Comparison of ENCODE assay signal across 11 mouse cellular contexts in the genomic region with DNA sequence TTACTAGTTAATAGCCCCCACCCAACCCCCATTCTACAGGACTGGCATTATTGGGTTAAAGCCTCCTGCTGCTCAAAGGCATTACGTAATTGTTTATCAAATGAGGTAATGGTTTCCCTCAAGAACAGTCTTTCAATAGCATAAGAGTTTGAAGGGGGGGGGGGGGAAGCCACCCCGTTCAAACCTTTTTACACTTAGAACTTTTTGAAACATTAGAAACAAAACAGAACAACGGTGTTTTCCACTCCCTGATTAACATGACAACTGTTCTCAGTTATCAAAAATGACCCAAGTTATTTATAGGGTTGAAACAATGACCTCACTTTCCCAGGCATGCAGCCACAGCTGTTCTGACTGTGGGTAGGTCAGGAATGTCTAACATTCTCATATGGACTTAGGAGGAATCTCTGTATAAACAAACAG. TPM values are rescaled to one million over a fixed set of nuclear protein-coding genes. Genes with fewer than 3 reads are reported as not detected.
DNase-seq lines count a peak whose midpoint lies in the region; ATAC-seq and TF ChIP-seq lines count a peak whose summit lies in the region.
"Had no signal": no experiment of that assay in that cellular context is flagged by ENCODE, and none has a peak within 500 bp of the region (broad histone marks: within the 10 kb centered on the region; RNA-seq: fewer than 3 reads in every experiment).

No protein-coding gene starts in this region.

- no peaks in the 10 kb centered on the region for H3K9me3 ChIP-seq in embryonic facial prominence, embryonic 11.5 days (replicated peaks; ENCODE audit: control insufficient read depth, low read length)
- H3K9me3 ChIP-seq in embryonic facial prominence, embryonic 10.5 days = no peaks in the 10 kb centered on the region
- no peaks in the 10 kb centered on the region for H3K9me3 ChIP-seq in lung, embryonic 14.5 days (ENCODE audit: low read depth, low read length)
- H3K9me3 ChIP-seq in forebrain, embryonic 12.5 days = no peaks in the 10 kb centered on the region
- H3K9me3 ChIP-seq: embryonic facial prominence, embryonic 12.5 days had no signal

- no peak overlapping the region for H3K27ac ChIP-seq in embryonic facial prominence, embryonic 11.5 days (replicated peaks; ENCODE audit: low read depth, low read length)
- H3K27ac ChIP-seq in embryonic facial prominence, embryonic 10.5 days (replicated peaks) = no peak overlapping the region
- peak overlapping the region; percentile 97; the same call in 1 of the 2 replicates for H3K27ac ChIP-seq in lung, embryonic 14.5 days (ENCODE audit: low read depth)
- no peak overlapping the region; the same call in 1 of the 2 replicates for H3K27ac ChIP-seq in forebrain, embryonic 12.5 days

- TF ChIP-seq CTCF in C2C12 (IDR thresholded peaks at IDR 0.05; ENCODE audit: control insufficient read depth, insufficient read depth, insufficient read length) = no peak
- TF ChIP-seq CTCF in lung, embryonic 14.5 days (IDR thresholded peaks at IDR 0.05; ENCODE audit: low read depth) = no peak

- H3K4me3 ChIP-seq in embryonic facial prominence, embryonic 11.5 days (ENCODE audit: low read depth, low read length) = no peak overlapping the region
- no peak overlapping the region for H3K4me3 ChIP-seq in embryonic facial prominence, embryonic 10.5 days
- H3K4me3 ChIP-seq in C2C12 (ENCODE audit: insufficient read depth, poor library complexity, severe bottlenecking) = no peak overlapping the region
- no peak overlapping the region for H3K4me3 ChIP-seq in lung, embryonic 14.5 days (ENCODE audit: low read depth, low read length)
- H3K4me3 ChIP-seq in forebrain, embryonic 12.5 days (replicated peaks) = no peak overlapping the region
- H3K4me3 ChIP-seq: embryonic facial prominence, embryonic 12.5 days had no signal

- H3K4me1 ChIP-seq in embryonic facial prominence, embryonic 11.5 days (ENCODE audit: control insufficient read depth, insufficient read depth, low read length) = no peaks in the 10 kb centered on the region; the same call in 1 of the 2 replicates
- peaks cover 61% of the 10 kb centered on the region for H3K4me1 ChIP-seq in embryonic facial prominence, embryonic 10.5 days
- H3K4me1 ChIP-seq in lung, embryonic 14.5 days (ENCODE audit: insufficient read depth) = peaks cover 12% of the 10 kb centered on the region
- peaks cover 27% of the 10 kb centered on the region for H3K4me1 ChIP-seq in forebrain, embryonic 12.5 days

- H3K79me2 ChIP-seq in C2C12 (ENCODE audit: control insufficient read depth, insufficient read depth) = peaks cover 94% of the 10 kb centered on the region

- no peak overlapping the region for H3K9ac ChIP-seq in embryonic facial prominence, embryonic 11.5 days (replicated peaks; ENCODE audit: low read length)
- H3K9ac ChIP-seq in lung, embryonic 14.5 days = no peak overlapping the region
- H3K9ac ChIP-seq in forebrain, embryonic 12.5 days = no peak overlapping the region
- H3K9ac ChIP-seq: embryonic facial prominence, embryonic 12.5 days had no signal

- no peak overlapping the region for H3ac ChIP-seq in C2C12 (ENCODE audit: control insufficient read depth, insufficient read length, low read depth)

- H3K36me3 ChIP-seq in embryonic facial prominence, embryonic 11.5 days (replicated peaks; ENCODE audit: control insufficient read depth, insufficient read depth, low read depth, low read length) = peaks cover 11% of the 10 kb centered on the region
- peaks cover 59% of the 10 kb centered on the region for H3K36me3 ChIP-seq in embryonic facial prominence, embryonic 10.5 days (replicated peaks)
- H3K36me3 ChIP-seq in C2C12 (ENCODE audit: control insufficient read depth, insufficient read depth) = peaks cover 84% of the 10 kb centered on the region
- H3K36me3 ChIP-seq in lung, embryonic 14.5 days (ENCODE audit: insufficient read depth) = peaks cover 55% of the 10 kb centered on the region
- H3K36me3 ChIP-seq in forebrain, embryonic 12.5 days (replicated peaks) = peaks cover 33% of the 10 kb centered on the region

- H3K4me2 ChIP-seq in embryonic facial prominence, embryonic 11.5 days (ENCODE audit: low read depth, low read length) = no peak overlapping the region
- H3K4me2 ChIP-seq in lung, embryonic 14.5 days = no peak overlapping the region
- no peak overlapping the region for H3K4me2 ChIP-seq in forebrain, embryonic 12.5 days
- H3K4me2 ChIP-seq: embryonic facial prominence, embryonic 12.5 days had no signal

- peak; percentile 49 for DNase-seq in embryonic facial prominence, embryonic 11.5 days (ENCODE audit: low spot score)
- DNase-seq in embryonic facial prominence, embryonic 10.5 days (ENCODE audit: low spot score) = no peak
- DNase-seq in heart, adult 8-10 months (ENCODE audit: low spot score) = peak; percentile 78
- peak; percentile 61 for DNase-seq in lung, embryonic 14.5 days
- DNase-seq: kidney, adult 8-10 months had no signal

- H3K79me3 ChIP-seq in C2C12 (ENCODE audit: low read depth) = peaks cover 66% of the 10 kb centered on the region

- no peak for ATAC-seq in embryonic facial prominence, embryonic 11.5 days (replicated peaks; ENCODE audit: insufficient number of reproducible peaks, low FRiP score, low TSS enrichment, low read depth)
- no peak for ATAC-seq in lung, embryonic 14.5 days (ENCODE audit: insufficient read depth)
- ATAC-seq in frontal cortex, adult (ENCODE audit: low TSS enrichment) = no peak
- no peak for ATAC-seq in megakaryocyte-erythroid progenitor cell, adult 5-6 weeks (replicated peaks; ENCODE audit: low FRiP score, low TSS enrichment, poor library complexity, severe bottlenecking)
- ATAC-seq in forebrain, embryonic 12.5 days (ENCODE audit: low FRiP score) = no peak
- ATAC-seq: midbrain, embryonic 16.5 days had no signal

- H3K27me3 ChIP-seq in embryonic facial prominence, embryonic 11.5 days (ENCODE audit: control insufficient read depth, insufficient read depth, low read length) = no peaks in the 10 kb centered on the region
- no peaks in the 10 kb centered on the region for H3K27me3 ChIP-seq in embryonic facial prominence, embryonic 10.5 days (replicated peaks; ENCODE audit: low read depth, poor library complexity, severe bottlenecking)
- H3K27me3 ChIP-seq in C2C12 (ENCODE audit: control insufficient read depth, insufficient read depth, insufficient read length) = no peaks in the 10 kb centered on the region
- H3K27me3 ChIP-seq in lung, embryonic 14.5 days (ENCODE audit: insufficient read depth, low read length) = no peaks in the 10 kb centered on the region
- H3K27me3 ChIP-seq in forebrain, embryonic 12.5 days = no peaks in the 10 kb centered on the region
- H3K27me3 ChIP-seq: embryonic facial prominence, embryonic 12.5 days had no signal

- 37% methylated on average over 3 of the region's 3 CpGs for WGBS in embryonic facial prominence, embryonic 11.5 days
- WGBS in embryonic facial prominence, embryonic 10.5 days = 58% methylated on average over 3 of the region's 3 CpGs
- 16% methylated on average over 3 of the region's 3 CpGs for WGBS in lung, embryonic 14.5 days
- WGBS in forebrain, embryonic 12.5 days = 29% methylated on average over 3 of the region's 3 CpGs

TF ChIP-seq in C2C12, 6 proteins besides CTCF, POLR2A, EP300 and RAD21:
- TF ChIP-seq USF1 (IDR thresholded peaks at IDR 0.05; ENCODE audit: low read depth) (no peak), CEBPB (IDR thresholded peaks at IDR 0.05; ENCODE audit: low read depth) (peak; percentile 47), MYOD1 (IDR thresholded peaks at IDR 0.05; ENCODE audit: control insufficient read depth, insufficient read length, low read depth) (peak; percentile 93)

RNA-seq across cellular contexts. Expression of gene Myom1, which starts 9.0 kb away (rescaled TPM):
- polyA plus RNA-seq in embryonic facial prominence, embryonic 11.5 days (2014; fragmentation: Nextera tagmentation; extraction: Ambion mirVana) = 4.7 and 5.9 TPM in 2 replicates
- polyA plus RNA-seq in embryonic facial prominence, embryonic 10.5 days (2016; fragmentation: Nextera tagmentation; extraction: Ambion mirVana) = 2.5 and 3.4 TPM in 2 replicates
- polyA plus RNA-seq in C2C12 (2012; fragmentation: generic; extraction: Trizol) = 0.35 TPM
- 1,000 to 10,000 TPM; 1,005 to 1,153 (median 1,086) TPM for total RNA-seq in heart, adult 8-10 months (2022)
- 5.7 and 7.6 TPM in 2 replicates for polyA plus RNA-seq in lung, embryonic 14.5 days (2014; fragmentation: Nextera tagmentation; extraction: Ambion mirVana)
- 2.8 and 9.2 TPM in 2 replicates for total RNA-seq in megakaryocyte-erythroid progenitor cell, adult 5-6 weeks (2014; fragmentation: Nextera tagmentation)
- 1.0 and 1.9 TPM in 2 replicates for total RNA-seq in megakaryocyte-erythroid progenitor cell, adult 5-6 weeks (2017)
- polyA plus RNA-seq in forebrain, embryonic 12.5 days (2016; fragmentation: Nextera tagmentation; extraction: Ambion mirVana) = 1.7 and 2.0 TPM in 2 replicates

RNA-seq across cellular contexts. Expression of gene Myl12a, which starts 9.3 kb away (rescaled TPM):
- 595 and 613 TPM in 2 replicates for polyA plus RNA-seq in embryonic facial prominence, embryonic 11.5 days (2014; fragmentation: Nextera tagmentation; extraction: Ambion mirVana)
- polyA plus RNA-seq in embryonic facial prominence, embryonic 10.5 days (2016; fragmentation: Nextera tagmentation; extraction: Ambion mirVana) = 439 and 451 TPM in 2 replicates
- polyA plus RNA-seq in C2C12 (2012; fragmentation: generic; extraction: Trizol) = 770 TPM
- total RNA-seq in heart, adult 8-10 months (2022) = 1,000 to 10,000 TPM in 3 of 4 experiments, 100 to 1,000 TPM in 1; 878 to 1,206 (median 1,167) TPM
- polyA plus RNA-seq in lung, embryonic 14.5 days (2014; fragmentation: Nextera tagmentation; extraction: Ambion mirVana) = 637 and 655 TPM in 2 replicates
- total RNA-seq in megakaryocyte-erythroid progenitor cell, adult 5-6 weeks (2014; fragmentation: Nextera tagmentation) = 185 and 246 TPM in 2 replicates
- 162 and 168 TPM in 2 replicates for total RNA-seq in megakaryocyte-erythroid progenitor cell, adult 5-6 weeks (2017)
- 265 and 294 TPM in 2 replicates for polyA plus RNA-seq in forebrain, embryonic 12.5 days (2016; fragmentation: Nextera tagmentation; extraction: Ambion mirVana)
